Mouse (Mus musculus) brain, embryonic 14.5 days (tissue): ENCODE measurements around the gene Hnrnpd. TPM values are rescaled to one million over a fixed set of nuclear protein-coding genes. Genes with fewer than 3 reads are reported as not detected.
A peak's percentile ranks its signal among the peaks of the same experiment; 100 is the strongest.

Experiments used
- DNase-seq: peaks from one replicate; pipeline ENCODE4 v3.0.0-alpha.2; 2011; ENCODE audit warnings: low read depth
- CTCF ChIP-seq: fragments of 200-500 bp; IDR thresholded peaks from 2 replicates; pipeline ENCODE4 v1.5.1; 2012; ENCODE audit warnings: inconsistent platforms, mild to moderate bottlenecking, moderate library complexity, borderline replicate concordance; ENCODE audit not compliant: insufficient read depth, insufficient read length; ENCODE audit errors: extremely low read depth
- POLR2A ChIP-seq: fragments of 200-500 bp; IDR thresholded peaks from 2 replicates; pipeline ENCODE4 v1.6.1; 2012; ENCODE audit warnings: mild to moderate bottlenecking, inconsistent platforms, borderline replicate concordance; ENCODE audit not compliant: poor library complexity, insufficient read depth, insufficient read length, severe bottlenecking; ENCODE audit errors: extremely low read depth
- polyA plus RNA-seq: library from polyadenylated mRNA; depleted of rRNA; stranded (reverse); fragments of >200 nt; gene quantifications from 2 replicates; pipeline ENCODE4 v1.2.3, GENCODE M21; 2012

Gene Hnrnpd
- polyA plus RNA-seq, 1 experiment: 283 TPM

GRCm38 (mm10) chr5:99994680-99995079 lies 15.9 kb upstream of the Hnrnpd start:
- no peak for DNase-seq
- no peak for TF ChIP-seq POLR2A
- TF ChIP-seq CTCF: no peak

DNA sequence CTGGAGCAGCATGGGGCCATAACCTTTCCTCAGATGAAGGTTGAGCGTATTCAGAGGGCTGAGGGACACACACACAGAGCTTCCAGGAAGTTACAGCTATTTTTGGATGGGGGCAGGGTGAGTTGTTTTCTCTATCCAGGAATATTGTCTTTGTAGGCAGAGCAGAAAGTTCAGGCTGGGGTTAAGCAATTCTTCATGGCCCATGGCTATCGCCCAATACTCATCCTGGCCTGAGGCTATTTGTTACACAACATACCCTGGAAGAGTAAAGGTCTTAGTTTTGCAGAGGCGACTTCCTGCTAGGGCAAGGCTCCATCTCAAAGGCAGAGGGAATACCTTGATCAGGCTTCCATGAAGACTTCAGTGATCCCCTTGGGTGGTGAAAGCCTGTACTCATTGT lies 15.4 kb upstream of the Hnrnpd start:
- DNase-seq: no peak
- TF ChIP-seq POLR2A (no peak), CTCF (no peak)

DNA sequence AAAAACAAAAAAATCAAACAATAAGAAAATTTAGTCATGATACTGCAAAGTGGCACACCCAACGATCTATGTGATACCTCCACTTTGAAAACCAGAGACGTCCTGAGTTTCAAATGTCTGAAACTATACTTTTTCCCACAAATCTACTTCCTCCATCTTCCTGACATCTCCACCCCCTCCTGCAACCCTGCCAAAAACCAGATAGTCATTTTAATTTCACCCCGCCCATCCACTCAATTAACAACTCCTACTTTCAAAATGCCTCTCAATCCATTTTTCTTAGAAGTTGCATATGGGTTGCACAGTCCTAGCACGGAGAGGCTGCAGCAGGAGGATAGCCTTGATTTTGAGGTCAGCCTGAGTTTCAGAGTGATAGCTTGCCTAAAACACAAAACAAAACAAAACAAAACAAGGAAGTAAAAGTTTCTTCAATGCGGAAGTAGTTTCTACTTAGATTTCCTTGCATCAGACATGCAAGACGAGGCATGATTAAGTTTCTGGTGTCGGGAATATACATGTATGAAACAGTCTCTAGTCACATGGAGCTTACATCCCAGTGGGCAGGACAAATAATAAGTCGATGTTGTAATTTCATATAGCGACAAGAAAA lies 4.8 kb upstream of the Hnrnpd start:
- TF ChIP-seq CTCF: no peak
- TF ChIP-seq POLR2A: no peak
- no peak for DNase-seq

GRCm38 (mm10) chr5:99977516-99978301 lies 1.0 kb downstream of the Hnrnpd start:
- no peak for TF ChIP-seq POLR2A
- TF ChIP-seq CTCF: no peak
- DNase-seq: peak; percentile 88

DNA sequence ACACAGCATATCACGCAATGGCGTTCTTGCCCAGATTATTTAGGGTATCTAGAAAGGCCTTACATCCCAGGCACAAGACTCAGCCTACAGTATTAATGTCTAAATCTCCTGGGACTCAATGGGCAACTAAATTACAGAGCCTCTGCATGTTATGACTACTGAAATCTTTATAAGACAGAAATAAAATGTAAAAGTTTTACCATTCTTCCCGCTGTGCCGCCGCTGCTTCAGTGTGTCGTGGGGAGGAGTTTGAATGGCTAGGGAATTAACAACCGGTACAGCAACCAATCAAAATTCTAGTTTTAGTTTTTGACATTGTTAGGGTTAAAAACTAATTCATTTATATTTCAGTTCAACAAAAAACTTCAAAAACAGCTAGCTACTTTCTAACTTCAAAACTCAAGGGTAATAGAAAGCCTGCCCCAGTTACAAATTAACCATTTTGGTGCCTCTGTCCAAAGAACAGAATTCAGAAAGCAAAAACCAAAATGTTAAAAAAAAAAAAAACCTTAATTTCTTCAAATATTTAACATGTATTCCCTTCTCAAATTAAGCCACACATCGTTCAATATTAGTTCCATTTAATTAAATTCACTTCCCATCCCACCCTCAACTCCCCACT lies 2.3 kb downstream of the Hnrnpd start:
- DNase-seq: peak; percentile 38

GRCm38 (mm10) chr5:99975776-99976175 lies 3.0 kb downstream of the Hnrnpd start:
- TF ChIP-seq POLR2A: no peak
- no peak for TF ChIP-seq CTCF
- no peak for DNase-seq

More for the DNA sequence above, 2.3 kb downstream of the Hnrnpd start:
- TF ChIP-seq CTCF (no peak), POLR2A (no peak)

DNA sequence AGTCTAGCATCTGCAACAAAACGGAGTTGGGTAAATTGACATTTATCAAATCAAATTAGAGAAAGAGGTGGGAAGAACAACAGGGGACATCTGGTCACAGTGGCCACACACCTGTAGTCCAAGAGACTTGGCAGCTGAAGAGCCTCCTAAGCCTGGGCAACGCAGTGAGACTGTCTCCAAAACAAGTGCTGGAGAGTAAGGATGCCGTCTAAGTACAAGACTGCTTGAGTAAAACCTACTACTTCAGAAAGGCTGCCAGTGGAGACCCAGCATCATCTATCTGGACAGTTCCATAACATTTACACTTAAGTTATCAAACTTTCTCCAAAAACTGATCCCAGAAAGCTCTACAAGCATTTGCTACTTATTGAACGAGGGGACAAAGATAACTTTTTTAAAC lies 3.7 kb downstream of the Hnrnpd start:
- DNase-seq: no peak
- TF ChIP-seq POLR2A (no peak), CTCF (no peak)

GRCm38 (mm10) chr5:99973941-99974340 lies 4.8 kb downstream of the Hnrnpd start:
- no peak for DNase-seq
- TF ChIP-seq POLR2A: no peak
- TF ChIP-seq CTCF: no peak

GRCm38 (mm10) chr5:99959960-99960359 lies 18.8 kb downstream of the Hnrnpd start:
- no peak for TF ChIP-seq POLR2A
- TF ChIP-seq CTCF: no peak
- DNase-seq: no peak

DNA sequence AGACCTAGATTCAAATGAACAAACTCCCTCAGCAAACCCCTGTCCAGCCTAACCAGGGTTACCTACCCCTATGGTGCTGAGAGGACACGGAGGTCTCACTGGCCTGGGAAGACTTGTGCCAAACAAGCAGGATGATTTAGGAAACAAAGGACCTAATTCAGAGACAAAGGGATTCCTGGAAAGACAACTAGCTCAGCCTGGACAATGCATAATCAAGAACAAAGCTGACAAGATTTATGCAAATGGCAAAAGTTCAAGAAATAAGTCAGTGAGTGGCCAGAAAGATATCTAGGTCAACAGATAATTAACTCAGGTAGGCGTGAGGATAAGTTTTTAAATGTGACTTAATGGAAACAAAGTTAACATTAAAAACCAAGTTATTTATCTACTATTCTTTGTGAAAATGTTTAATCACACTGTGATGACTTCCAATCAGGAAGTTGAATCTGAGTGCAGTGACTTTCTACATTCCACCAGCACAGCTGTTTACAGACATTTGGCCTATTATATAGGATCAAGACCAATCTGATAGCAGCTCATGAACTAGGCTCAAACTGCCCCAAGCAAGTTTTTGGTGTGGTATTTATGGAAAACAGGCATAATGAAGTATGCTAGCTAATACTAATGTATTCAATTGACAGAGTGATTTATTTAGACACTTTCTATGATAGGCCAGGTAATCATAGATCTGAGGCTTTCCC lies 19.4 kb downstream of the Hnrnpd start:
- no peak for DNase-seq
- no peak for TF ChIP-seq POLR2A
- no peak for TF ChIP-seq CTCF

- DNase-seq: no peak
- TF ChIP-seq POLR2A (no peak), CTCF (no peak)
Observed at GRCm38 (mm10) chr5:99958666-99959065, 20.1 kb downstream of the Hnrnpd start.
